Mouse (Mus musculus): ENCODE results near the gene Ltc4s. TPM values are rescaled to one million over a fixed set of nuclear protein-coding genes. Genes with fewer than 3 reads are reported as not detected.

Gene Ltc4s
- polyA plus RNA-seq, 1 experiment from 2014 or later: 4.2 TPM

GRCm38 (mm10) chr11:50216724-50217366, 21.6 kb downstream of the Ltc4s start:
- Histone ChIP-seq H3K27ac (no peak overlapping the region), H3K36me3 (no peaks in the 10 kb centered on the region), H3K9ac (no peak overlapping the region), H3K9me3 (no peaks in the 10 kb centered on the region), H3K27me3 (replicated peaks) (no peaks in the 10 kb centered on the region), H3K4me1 (replicated peaks) (peaks cover 23% of the 10 kb centered on the region), H3K4me2 (replicated peaks) (no peak overlapping the region), H3K4me3 (replicated peaks) (no peak overlapping the region)
- WGBS: 74% methylated on average over 4 of the region's 4 CpGs
- ATAC-seq: no peak

- 25% methylated on average over 9 of the region's 9 CpGs for WGBS
- Histone ChIP-seq H3K4me2 (replicated peaks) (peak overlapping the region; percentile 24), H3K27ac (no peak overlapping the region), H3K9ac (no peak overlapping the region), H3K4me3 (replicated peaks) (no peak overlapping the region), H3K4me1 (replicated peaks) (peaks cover 28% of the 10 kb centered on the region), H3K36me3 (no peaks in the 10 kb centered on the region), H3K27me3 (replicated peaks) (no peaks in the 10 kb centered on the region), H3K9me3 (no peaks in the 10 kb centered on the region)
- ATAC-seq: no peak
Observed at GRCm38 (mm10) chr11:50215633-50216032, 22.8 kb downstream of the Ltc4s start.

GRCm38 (mm10) chr11:50214631-50215030, 23.8 kb downstream of the Ltc4s start:
- Histone ChIP-seq H3K9me3 (no peaks in the 10 kb centered on the region), H3K4me1 (replicated peaks) (peaks cover 28% of the 10 kb centered on the region), H3K4me3 (replicated peaks) (no peak overlapping the region), H3K9ac (no peak overlapping the region), H3K27ac (no peak overlapping the region), H3K4me2 (replicated peaks) (no peak overlapping the region), H3K27me3 (replicated peaks) (no peaks in the 10 kb centered on the region), H3K36me3 (no peaks in the 10 kb centered on the region)
- no peak for ATAC-seq
- WGBS: 85% methylated on average over 6 of the region's 6 CpGs

GRCm38 (mm10) chr11:50212848-50213758, 25.3 kb downstream of the Ltc4s start:
- Histone ChIP-seq H3K4me1 (replicated peaks) (peaks cover 29% of the 10 kb centered on the region), H3K4me3 (replicated peaks) (no peak overlapping the region), H3K27ac (0 out of 2 replicates have a peak overlapping the region, but pooled peaks have one; percentile 48), H3K9me3 (no peaks in the 10 kb centered on the region), H3K4me2 (replicated peaks) (no peak overlapping the region), H3K36me3 (no peaks in the 10 kb centered on the region), H3K27me3 (replicated peaks) (no peaks in the 10 kb centered on the region), H3K9ac (no peak overlapping the region)
- ATAC-seq: peak; percentile 40
- 44% methylated on average over 11 of the region's 11 CpGs for WGBS

- no peak overlapping the region for H3K27ac ChIP-seq
Observed at GRCm38 (mm10) chr11:50212060-50212739, 26.2 kb downstream of the Ltc4s start.

GRCm38 (mm10) chr11:50211322-50212059, 26.9 kb downstream of the Ltc4s start:
- peaks cover 12% of the 10 kb centered on the region for H3K36me3 ChIP-seq
- H3K4me1 ChIP-seq (replicated peaks): peaks cover 24% of the 10 kb centered on the region
- peak overlapping the region; percentile 96 for H3K4me3 ChIP-seq (replicated peaks)
- no peak for ATAC-seq
- no peak overlapping the region for H3K27ac ChIP-seq
- 94% methylated on average over 3 of the region's 3 CpGs for WGBS
- H3K4me2 ChIP-seq (replicated peaks): peak overlapping the region; percentile 67
- H3K9me3 ChIP-seq: no peaks in the 10 kb centered on the region
- H3K9ac ChIP-seq: 0 out of 2 replicates have a peak overlapping the region, but pooled peaks have one; percentile 97
- H3K27me3 ChIP-seq (replicated peaks): no peaks in the 10 kb centered on the region

More at GRCm38 (mm10) chr11:50212060-50212739, 26.2 kb downstream of the Ltc4s start:
- Histone ChIP-seq H3K9me3 (no peaks in the 10 kb centered on the region), H3K36me3 (peaks cover 5% of the 10 kb centered on the region), H3K9ac (no peak overlapping the region), H3K4me1 (replicated peaks) (peaks cover 25% of the 10 kb centered on the region), H3K27me3 (replicated peaks) (no peaks in the 10 kb centered on the region), H3K4me3 (replicated peaks) (no peak overlapping the region), H3K4me2 (replicated peaks) (no peak overlapping the region)
- WGBS: 67% methylated on average over 3 of the region's 3 CpGs
- ATAC-seq: no peak

GRCm38 (mm10) chr11:50210505-50211151, 27.8 kb downstream of the Ltc4s start, which contains the start of the genes Sqstm1 and Mgat4b:
TSS of gene Sqstm1 (minus strand) at chr11:50210827.
TSS of gene Mgat4b (plus strand) at chr11:50210890.
- H3K4me1 ChIP-seq (replicated peaks): peaks cover 20% of the 10 kb centered on the region; the same call in 1 of the 2 replicates
- peak within 1 kb of the TSS; percentile 67 for H3K4me2 ChIP-seq (replicated peaks)
- no peaks in the 10 kb centered on the region for H3K9me3 ChIP-seq
- peak; percentile 80 for ATAC-seq
- H3K4me3 ChIP-seq (replicated peaks): peak within 1 kb of the TSS; percentile 96
- H3K27me3 ChIP-seq (replicated peaks): no peaks in the 10 kb centered on the region
- peak within 1 kb of the TSS; percentile 99 for H3K27ac ChIP-seq
- H3K9ac ChIP-seq: peak within 1 kb of the TSS; percentile 97
- under 1% methylated on average over 48 of the region's 48 CpGs for WGBS
- H3K36me3 ChIP-seq: peaks cover 21% of the 10 kb centered on the region

- peak overlapping the region; percentile 99 for H3K27ac ChIP-seq
- 0% methylated on average over 24 of the region's 24 CpGs for WGBS
- H3K9ac ChIP-seq: peak overlapping the region; percentile 97
- no peaks in the 10 kb centered on the region for H3K9me3 ChIP-seq
- H3K36me3 ChIP-seq: peaks cover 26% of the 10 kb centered on the region
- peaks cover 15% of the 10 kb centered on the region; the same call in 1 of the 2 replicates for H3K4me1 ChIP-seq (replicated peaks)
- peak; percentile 94 for ATAC-seq
- peak overlapping the region; percentile 67 for H3K4me2 ChIP-seq (replicated peaks)
- H3K27me3 ChIP-seq (replicated peaks): no peaks in the 10 kb centered on the region
- peak overlapping the region; percentile 96 for H3K4me3 ChIP-seq (replicated peaks)
Observed at GRCm38 (mm10) chr11:50210101-50210504, 28.3 kb downstream of the Ltc4s start.

- no peak for ATAC-seq
- H3K27me3 ChIP-seq (replicated peaks): no peaks in the 10 kb centered on the region
- H3K9ac ChIP-seq: no peak overlapping the region
- peaks cover 42% of the 10 kb centered on the region for H3K36me3 ChIP-seq
- no peaks in the 10 kb centered on the region for H3K9me3 ChIP-seq
- 85% methylated on average over 5 of the region's 5 CpGs for WGBS
- no peak overlapping the region for H3K4me3 ChIP-seq (replicated peaks)
- peaks cover 11% of the 10 kb centered on the region; the same call in 1 of the 2 replicates for H3K4me1 ChIP-seq (replicated peaks)
- no peak overlapping the region for H3K27ac ChIP-seq
- H3K4me2 ChIP-seq (replicated peaks): no peak overlapping the region
Observed at GRCm38 (mm10) chr11:50208039-50208438, 30.4 kb downstream of the Ltc4s start.

GRCm38 (mm10) chr11:50207344-50207743, 31.1 kb downstream of the Ltc4s start:
- peaks cover 47% of the 10 kb centered on the region for H3K36me3 ChIP-seq

GRCm38 (mm10) chr11:50206037-50206436, 32.4 kb downstream of the Ltc4s start:
- Histone ChIP-seq H3K36me3 (peaks cover 58% of the 10 kb centered on the region), H3K27ac (no peak overlapping the region), H3K4me2 (replicated peaks) (no peak overlapping the region), H3K4me1 (replicated peaks) (peaks cover 6% of the 10 kb centered on the region; the same call in 1 of the 2 replicates), H3K9ac (no peak overlapping the region), H3K27me3 (replicated peaks) (no peaks in the 10 kb centered on the region), H3K9me3 (no peaks in the 10 kb centered on the region), H3K4me3 (replicated peaks) (no peak overlapping the region)
- WGBS: 79% methylated on average over 2 of the region's 2 CpGs
- ATAC-seq: no peak

More at GRCm38 (mm10) chr11:50207344-50207743, 31.1 kb downstream of the Ltc4s start:
- H3K27me3 ChIP-seq (replicated peaks): no peaks in the 10 kb centered on the region
- peaks cover 9% of the 10 kb centered on the region; the same call in 1 of the 2 replicates for H3K4me1 ChIP-seq (replicated peaks)
- no peak overlapping the region for H3K27ac ChIP-seq
- H3K9ac ChIP-seq: no peak overlapping the region
- H3K9me3 ChIP-seq: no peaks in the 10 kb centered on the region
- 96% methylated on average over 14 of the region's 14 CpGs for WGBS
- H3K4me3 ChIP-seq (replicated peaks): no peak overlapping the region
- no peak overlapping the region for H3K4me2 ChIP-seq (replicated peaks)
- ATAC-seq: no peak
